Mouse (Mus musculus) mouse trophoblast stem cell (cell line): ENCODE results near the gene Pla2r1.

Source experiments
- in situ Hi-C, 2 experiments: fragments of 300-500 bp; cut with MseI, MboI; formaldehyde crosslinking; loops; 2 replicates in 1 of 2; 3 replicates in 1 of 2; pipeline ENCODE4 v1.15.1; 2025

Gene Pla2r1

DNA sequence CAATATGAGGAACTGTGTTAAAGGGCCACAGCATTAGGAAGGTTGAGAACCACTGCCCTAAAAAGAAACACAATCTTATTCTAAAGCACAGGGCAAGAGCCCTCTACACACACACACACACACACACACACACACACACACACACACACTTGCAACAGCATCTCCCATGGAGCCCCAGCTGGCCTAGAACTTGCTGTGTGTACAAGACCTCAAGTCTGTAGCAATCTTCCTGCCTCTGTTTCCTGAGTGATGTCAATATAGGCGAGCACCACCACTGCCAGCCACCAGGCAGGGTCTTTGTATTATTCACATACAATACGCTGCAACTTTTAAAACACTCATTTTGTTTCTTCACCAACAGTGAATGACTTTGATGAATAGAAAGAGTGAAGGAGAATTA lies 145.7 kb downstream of the Pla2r1 start:
- in situ Hi-C loops, result no loop called here

DNA sequence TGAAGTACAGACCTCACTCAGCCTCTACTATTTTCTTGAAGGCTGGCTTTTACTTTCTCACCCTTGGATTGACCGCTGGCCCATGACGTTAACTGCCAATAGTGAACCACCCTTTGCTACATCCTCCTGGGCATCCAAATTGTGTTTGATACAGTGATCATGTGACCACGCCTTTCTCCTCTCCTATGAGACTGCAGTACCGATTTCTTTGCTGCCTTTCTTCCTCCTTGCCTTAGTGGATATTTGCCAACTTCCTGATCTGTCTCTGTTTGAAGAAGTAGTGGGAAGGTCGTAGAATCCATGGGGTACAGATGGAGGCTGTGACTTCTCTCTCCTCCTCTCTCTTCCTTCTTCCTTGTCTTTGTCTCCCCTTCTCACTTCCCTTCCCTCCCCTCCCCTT lies 147.7 kb downstream of the Pla2r1 start:
- in situ Hi-C loops, result no loop called here

DNA sequence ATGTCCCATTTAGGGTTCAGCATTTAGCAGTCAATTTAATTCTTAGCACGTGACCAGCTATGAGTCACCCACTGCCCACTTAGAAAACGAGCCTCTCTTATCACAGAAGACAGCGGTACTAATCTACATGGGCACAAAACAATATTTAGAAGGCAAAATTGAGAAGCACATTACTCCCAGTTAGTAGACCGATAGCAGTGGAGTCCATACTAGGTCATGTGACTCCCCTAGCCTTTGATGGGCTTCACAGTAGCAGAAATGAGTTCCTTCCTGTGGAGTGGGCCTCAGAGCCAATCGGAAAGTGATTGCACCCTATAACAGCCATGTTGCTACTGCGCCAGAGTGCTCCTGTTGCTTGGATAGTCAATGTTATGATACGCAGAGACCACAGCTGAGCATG lies 148.3 kb downstream of the Pla2r1 start:
- in situ Hi-C loops, result no loop called here

DNA sequence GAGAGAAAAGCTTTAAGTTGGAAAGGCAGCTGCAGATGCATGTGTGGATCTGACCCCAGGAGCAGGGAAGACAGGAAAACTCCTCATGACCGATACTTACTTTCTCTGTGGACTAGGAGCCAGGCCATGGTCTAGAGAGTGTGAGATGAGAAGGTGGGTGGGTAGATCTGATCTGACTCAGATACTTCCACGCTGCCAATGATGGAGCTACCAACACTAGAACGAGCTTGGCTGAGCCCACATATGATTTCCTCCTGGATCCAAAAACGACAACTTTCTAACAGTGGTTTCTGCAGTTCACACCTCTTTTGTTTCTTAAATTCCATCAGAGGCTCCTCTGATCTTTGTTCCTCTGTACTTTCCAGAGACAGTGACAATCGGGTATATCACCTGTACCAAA lies 151.4 kb downstream of the Pla2r1 start:
- in situ Hi-C loops, result no loop called here

DNA sequence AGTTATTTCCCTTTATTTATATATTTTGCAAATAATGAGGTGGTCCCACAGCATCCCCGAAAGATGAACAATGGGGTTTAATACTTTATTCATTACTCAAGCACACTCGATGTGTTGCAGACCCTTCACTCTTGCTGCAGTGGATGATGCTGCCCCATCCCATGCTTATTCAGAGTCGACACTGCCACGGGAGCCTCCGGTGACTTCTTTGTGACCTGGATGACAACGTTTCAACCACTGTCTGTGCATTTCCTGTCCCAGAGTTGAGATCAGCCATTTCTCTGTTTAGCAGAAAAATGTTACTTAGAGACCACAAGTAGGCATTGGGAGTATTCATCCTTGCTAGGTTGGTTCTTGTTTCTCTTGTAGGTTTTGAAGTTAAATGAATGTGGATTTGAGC lies 159.3 kb downstream of the Pla2r1 start:
- in situ Hi-C loops, result no loop called here

DNA sequence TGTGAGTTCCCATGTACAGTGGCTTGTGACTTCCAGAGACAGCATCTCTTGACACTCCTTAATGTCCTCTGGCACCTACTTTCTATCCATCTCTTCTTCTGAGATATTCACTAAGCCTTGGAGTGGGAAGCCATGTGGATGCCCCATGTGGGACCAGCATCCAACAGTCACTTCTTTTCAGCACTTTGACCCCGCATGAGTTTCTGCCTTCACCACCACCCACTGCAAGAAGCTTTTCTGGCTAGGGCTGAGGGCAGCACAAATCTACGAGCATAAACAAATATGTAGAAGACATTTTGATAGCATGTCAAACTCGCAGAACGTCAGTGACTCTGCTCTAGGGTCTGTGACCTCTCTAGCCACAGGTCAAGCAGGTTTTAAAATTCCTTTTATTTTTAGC lies 160.8 kb downstream of the Pla2r1 start:
- in situ Hi-C loops, result no loop called here

DNA sequence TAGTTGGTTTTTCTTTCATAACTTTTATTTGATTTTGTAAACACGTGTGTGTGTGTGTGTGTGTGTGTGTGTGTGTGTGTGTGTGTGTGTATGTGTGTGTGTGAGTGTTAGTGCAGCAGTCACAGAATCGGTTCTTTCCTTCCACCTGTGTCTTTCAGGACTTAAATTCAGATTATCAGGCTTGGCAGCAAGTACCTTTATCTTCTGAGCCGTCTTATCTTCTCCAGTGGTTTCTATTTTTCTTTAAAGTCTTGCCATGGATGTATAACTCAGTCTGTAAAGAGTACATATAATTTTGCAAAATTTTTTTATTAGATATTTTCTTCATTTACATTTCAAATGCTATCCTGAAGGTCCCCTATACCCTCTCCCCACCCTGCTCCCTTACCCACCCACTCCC lies 165.7 kb downstream of the Pla2r1 start:
- in situ Hi-C loops, result no loop called here

DNA sequence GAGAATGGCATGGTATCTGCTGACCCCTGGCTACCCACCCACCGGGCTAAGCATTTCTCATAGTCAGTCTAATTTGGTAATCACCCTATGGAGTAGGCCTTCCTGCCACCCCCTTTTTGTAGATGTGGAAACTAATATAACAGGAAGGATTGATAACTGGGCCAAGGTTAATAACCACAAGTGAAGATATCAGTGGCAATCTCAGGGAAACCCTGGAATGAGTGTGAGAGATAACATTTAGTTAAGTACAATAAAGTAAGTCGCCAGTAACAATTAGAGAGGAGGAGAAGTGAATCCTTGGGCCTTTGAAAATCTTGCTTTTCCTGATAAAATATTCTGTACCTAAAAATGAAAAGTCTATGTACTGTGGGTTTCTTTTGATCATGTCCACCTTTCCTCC lies 166.3 kb downstream of the Pla2r1 start:
- in situ Hi-C loops, result no loop called here

DNA sequence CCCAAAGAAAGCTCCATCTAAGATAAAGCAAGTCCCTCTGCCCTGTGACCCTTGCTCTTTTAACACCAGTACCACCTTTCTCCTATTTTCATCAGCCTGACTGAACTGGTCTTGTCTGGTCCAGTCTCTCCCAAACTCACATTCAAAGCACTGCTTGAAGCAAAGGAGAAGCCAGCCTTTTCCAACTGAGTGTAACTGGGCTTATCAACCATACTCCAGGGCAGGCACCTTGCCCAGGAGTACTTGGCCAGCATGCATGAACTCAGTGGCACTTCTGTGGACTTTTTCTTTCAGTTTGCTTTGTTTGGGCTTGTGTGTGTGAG lies 168.4 kb downstream of the Pla2r1 start:
- in situ Hi-C loops, result no loop called here

DNA sequence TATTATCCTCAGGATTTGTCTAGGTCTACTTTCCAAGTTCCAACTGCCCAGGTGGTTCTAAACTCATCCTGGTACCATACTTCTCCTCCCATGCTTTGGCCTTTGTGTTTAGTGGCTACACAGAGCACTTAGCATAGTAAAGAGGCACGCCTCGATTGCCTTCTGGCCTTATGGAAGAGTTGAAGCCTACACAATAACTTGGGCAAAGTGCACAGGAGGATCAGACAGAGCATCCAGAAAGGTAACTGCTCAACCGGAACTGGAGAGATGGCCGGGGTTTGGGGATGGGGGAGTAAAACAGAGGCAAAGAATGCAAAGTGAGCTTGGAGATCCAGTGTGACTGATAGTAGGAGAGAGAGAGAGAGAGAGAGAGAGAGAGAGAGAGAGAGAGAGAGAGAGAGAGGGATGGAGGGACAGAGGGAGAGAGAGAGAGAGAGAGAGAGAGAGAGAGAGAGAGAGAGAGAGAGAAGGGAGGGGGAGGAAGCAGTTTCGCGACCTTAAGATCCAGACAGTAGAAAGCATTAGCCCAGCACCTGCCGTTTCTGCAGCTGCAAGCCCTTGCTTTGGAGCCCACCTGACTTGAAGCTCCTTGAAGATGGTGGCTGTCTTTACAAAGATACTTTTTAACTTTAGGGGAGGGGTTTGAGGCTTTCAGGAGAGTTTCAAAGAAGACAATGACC lies 168.9 kb downstream of the Pla2r1 start:
- in situ Hi-C loops, result no loop called here

DNA sequence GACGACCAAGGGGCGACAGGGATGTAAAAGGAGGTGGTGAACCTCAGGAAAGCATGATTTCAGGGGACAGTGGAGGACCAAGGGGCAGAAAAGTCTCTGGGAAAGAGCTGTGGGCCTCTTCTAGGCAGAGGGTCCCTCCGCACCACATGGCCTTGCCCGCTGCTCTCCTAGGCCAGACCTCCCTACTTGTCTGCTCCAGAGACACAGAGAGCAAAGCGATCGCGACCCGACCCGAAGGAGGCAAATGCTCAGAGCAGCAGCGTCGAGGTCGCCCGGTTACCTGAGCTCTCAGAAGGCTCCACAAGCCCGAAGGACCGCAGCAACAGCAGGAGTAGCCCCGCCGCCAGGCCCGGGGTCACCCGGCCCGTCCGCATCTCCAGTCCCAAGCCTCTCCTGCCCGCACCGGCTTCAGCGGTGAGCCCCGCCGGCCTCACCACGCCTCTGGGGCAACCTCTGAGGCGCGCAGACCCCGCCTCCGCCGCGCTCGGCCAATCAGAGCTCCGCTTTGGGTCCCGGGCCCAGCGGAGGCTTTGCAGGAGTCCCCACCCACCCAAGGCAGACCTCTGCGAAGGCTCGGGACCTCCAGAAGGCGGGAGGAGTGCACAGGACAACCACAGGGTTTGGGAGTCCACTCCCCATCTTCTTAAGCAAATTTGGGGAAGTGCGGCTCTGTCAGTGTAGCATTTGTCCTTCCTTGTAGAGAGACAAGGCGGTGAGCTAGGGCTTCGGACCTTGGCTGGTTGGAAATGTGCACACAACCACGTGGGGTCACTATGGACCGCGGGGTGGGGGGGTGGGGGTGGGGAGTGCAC lies 170.0 kb downstream of the Pla2r1 start, which contains the start of gene Ly75:
Gene Ly75, minus strand, starts transcription at position 446 of the 812 bp plus-strand sequence.
- in situ Hi-C loops, result no loop called here

DNA sequence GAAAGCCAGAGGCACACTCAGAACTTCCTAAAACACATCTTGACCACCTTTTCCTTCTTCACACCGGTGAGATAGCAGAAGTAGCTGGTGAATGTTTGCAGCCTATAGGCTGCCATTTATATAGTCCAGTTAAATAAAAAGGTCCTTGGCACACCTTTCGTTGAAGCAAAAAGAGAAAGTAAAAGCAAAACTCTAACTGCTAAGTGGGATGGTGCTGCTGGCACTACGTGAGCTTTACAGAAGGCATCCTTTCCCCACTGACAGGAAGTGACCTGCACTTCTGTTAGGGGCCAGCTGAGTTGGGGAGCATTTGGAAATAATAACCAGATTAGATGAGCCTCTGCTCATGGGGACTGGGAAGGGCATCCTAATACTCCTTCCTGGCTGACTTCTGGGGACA lies 170.8 kb downstream of the Pla2r1 start:
- in situ Hi-C loops, result no loop called here

DNA sequence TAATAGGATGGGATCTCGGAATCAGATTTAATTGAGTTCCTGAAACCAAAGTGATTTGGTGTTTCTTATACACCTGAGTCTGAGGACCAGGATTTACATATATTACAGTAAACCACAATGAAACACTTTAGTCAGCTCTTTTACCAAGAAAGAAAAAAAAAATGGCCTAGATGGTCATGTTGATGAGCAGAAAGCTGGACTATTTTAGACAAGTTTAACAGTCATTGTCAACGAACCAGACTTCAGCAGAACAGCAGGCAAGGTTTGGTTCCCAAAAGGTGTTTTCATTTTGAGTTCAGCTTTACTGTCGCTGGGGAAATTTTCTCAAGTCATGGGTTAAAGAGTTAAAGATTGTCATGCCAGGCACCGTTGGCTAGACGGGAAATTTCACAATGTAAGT lies 175.8 kb downstream of the Pla2r1 start:
- in situ Hi-C loops, result no loop called here

DNA sequence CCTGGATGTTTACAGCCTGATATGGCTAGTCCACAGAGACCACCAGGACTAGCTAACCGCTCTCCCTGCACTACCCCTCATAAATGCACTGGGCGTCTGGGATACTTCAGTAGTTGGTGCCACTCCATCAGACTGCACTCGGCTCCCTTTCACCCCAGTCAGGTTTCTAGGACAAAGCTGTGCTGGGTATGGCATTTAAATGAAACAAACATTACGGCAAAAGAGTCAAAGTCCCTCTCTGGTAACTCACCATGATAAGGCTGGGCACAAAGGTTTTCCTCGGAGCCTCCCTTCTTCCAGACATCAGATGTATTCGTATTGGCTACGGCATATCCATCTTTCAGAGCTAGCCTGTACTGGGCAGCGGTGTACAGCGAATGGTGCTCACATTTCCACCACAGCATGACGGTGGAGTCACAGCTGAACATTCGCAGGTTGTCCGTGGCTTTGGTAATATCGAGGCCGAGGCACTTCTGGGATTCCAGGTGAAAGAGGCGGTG lies 177.4 kb downstream of the Pla2r1 start:
- in situ Hi-C loops, result no loop called here

DNA sequence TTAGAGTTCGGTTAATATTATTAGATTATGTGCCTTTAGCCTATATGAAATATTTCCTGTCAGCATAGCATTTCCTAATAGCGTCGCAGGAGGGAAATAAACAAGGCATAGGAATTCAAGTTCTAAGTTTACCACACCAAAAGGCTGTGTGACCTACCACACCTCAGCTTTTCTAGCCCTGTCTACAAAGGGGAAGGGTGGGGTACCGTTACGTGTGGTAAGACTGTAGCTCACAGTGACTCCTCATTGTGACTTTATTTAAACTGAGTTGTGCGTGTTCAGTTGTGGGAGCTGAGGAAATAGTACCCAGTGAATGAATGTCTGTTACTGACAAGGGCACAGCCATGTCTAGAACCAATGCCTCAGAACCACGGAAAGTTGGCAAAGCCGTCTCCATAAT lies 178.0 kb downstream of the Pla2r1 start:
- in situ Hi-C loops, result no loop called here

DNA sequence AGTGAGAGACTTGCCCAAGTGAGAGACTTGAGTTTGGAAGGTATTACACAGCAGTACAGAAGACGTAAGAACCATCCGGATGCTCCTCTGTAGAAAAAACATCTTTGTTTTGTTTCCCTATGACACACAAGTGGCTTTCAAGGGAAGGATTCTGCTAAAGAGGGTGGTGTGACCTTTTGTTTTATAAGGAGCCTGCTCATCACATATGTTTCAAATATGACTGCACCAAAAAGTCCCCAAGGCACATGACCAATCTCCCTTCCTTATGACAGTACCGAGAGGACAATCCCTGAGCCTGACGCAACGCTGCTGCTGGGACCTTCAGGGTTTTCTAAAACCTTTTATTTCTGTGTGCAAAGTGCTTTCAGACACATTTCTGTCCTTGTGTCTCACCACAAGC lies 182.9 kb downstream of the Pla2r1 start:
- in situ Hi-C loops, result no loop called here

DNA sequence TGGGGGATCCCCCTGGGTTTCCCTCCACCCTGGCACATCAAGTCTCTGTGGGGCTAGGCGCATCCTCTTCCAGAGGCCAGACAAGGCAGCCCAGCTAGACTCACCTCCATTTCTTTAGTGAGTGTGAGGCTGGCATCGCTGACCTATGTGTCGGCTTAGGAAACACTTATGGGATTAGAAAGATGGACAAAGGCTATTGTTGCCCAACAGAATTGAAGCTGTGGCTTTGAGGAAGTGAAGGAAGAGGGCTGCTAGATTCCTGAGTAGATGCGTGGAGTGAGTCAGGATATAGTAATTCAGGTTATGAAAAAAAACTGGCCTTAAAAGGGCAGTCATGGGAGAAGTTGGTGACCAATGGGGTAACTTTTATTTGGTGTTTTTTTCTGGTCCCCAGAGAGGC lies 183.7 kb downstream of the Pla2r1 start:
- in situ Hi-C loops, result no loop called here

DNA sequence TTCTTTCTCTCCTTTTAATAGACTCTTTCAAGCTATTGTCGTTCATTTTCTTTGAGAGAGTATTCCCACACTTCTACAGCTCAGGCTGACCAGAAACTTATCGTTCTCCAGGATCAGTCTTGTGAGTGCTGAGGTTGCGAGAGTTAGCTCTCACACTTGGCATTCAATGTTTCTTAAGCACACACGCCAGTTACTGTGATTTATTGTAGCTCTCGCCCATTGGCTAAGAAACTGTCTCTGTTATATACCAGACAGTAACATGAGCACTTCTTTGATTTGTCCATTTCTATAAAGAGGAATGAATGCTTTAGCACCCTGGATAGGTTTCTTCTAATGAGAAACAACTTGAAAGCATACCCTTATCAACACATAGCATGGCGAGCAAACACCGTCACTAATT lies 185.2 kb downstream of the Pla2r1 start:
- in situ Hi-C loops, result no loop called here
